Mouse (Mus musculus) monocyte, adult 2 months (primary cell): Measurements from ENCODE around the gene Sema4a.
"Not testable (repeated sequence)": the region's sequence is repeated elsewhere in the genome, so short reads cannot be mapped to it uniquely, and the experiment has no call there.

Source experiments
- DNase-seq, 2 experiments: peaks; one replicate each; pipeline ENCODE4 v3.0.0; 2022; ENCODE audit warnings: low spot score in 2 of 2, low read depth in 1 of 2

Gene Sema4a

DNA sequence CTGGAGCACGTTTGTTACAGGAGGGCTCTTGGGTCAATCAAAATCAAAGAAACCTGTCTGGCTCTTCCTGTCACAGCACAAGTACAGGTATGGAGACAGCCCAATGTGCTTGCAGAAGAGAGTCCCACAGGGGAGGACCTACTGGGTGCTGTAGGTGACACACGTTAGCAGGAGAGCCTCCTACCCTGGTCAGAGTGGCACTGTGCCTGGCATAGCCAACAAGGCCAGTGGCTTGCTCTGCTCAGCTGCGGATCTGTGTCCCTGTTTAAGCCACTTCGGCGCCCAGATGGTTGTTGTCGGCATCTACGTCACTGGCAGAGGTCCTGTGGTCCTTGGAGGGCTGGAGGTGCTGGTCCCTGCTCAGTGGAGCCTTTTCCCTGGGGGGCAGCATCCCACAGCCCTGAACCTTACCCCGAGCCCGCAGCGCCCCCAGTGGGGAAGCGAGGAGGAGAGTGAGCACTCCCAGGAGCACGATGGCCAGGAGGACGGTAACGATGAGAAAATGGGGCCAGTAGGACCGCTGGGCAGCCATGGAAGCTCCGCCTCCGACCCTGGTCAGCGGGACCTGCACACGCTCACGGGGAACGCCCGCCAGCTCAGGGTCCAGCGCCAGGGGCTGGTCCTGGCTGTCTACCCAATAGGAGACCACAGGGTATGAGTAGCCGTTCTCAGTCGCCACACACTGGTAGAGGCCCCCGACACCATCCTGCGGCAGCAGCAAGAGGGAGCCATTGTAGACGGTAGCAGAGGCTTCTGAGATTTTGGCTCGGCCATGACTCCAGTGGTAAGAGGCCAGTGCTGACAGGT, 24.4 kb downstream of the Sema4a start:
- no peak for DNase-seq

DNA sequence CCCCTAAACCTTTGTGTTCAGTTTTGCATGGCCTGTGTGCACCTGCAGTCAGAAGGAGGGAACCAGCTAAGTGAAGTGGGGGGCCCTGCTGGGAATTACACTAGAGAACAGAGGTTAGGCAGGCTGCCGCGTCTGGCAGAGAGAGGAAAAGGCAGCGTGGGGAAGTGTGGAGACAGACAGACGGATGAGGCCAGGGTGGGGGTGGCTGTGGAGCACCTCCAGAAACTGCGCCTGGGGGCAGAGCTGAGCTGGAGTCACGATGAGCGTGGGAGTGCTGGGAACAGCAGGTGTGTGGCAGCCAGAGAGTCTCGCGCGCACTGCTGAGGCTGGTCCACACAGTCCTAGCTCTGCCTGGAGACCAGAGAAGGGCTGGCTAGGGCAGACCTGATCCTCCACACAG, 25.5 kb downstream of the Sema4a start:
- DNase-seq, result no peak

DNA sequence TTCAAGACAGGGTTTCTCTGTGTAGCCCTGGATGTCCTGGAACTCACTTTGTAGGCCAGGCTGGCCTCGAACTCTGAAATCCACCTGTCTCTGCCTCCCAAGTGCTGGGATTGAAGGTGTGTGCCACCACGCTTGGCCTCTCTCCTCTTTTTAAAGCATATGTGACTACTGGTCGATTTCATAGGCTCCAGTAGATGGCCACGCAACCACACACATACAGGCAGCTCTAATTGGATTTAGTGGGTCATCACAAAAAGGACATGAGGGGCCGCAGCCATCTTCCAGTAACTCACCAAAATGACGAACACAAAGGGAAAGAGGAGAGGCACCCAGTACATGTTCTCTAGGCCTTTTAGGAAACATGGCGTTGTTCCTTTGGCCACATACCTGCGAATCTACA, 32.3 kb downstream of the Sema4a start:
- not testable (repeated sequence) for DNase-seq

DNA sequence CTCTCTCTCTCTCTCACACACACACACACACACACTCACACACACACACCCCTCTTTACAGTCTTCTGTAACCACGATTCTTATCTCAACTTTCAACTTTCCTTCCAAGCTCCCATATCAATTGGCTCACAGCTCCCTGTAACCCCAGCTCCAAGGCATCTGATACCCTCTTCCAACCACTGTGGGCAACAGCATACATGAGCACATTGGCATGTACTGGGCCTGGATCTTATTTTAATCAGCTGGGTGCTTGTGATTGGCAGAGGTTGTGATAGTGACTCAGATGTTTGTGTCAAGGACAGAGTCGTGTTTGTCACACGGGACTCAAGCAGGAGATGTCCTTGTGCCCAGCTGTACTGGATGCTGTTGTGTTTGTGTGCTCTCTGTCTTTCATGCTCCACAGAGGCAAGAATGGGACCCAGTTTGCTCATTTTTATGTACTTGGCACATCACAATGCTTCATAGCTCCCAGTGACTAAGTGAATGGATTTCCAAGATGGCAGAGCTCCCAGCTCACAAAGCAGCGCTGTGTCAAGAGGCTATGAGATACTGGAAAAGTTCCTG, 33.6 kb downstream of the Sema4a start:
- no peak for DNase-seq

DNA sequence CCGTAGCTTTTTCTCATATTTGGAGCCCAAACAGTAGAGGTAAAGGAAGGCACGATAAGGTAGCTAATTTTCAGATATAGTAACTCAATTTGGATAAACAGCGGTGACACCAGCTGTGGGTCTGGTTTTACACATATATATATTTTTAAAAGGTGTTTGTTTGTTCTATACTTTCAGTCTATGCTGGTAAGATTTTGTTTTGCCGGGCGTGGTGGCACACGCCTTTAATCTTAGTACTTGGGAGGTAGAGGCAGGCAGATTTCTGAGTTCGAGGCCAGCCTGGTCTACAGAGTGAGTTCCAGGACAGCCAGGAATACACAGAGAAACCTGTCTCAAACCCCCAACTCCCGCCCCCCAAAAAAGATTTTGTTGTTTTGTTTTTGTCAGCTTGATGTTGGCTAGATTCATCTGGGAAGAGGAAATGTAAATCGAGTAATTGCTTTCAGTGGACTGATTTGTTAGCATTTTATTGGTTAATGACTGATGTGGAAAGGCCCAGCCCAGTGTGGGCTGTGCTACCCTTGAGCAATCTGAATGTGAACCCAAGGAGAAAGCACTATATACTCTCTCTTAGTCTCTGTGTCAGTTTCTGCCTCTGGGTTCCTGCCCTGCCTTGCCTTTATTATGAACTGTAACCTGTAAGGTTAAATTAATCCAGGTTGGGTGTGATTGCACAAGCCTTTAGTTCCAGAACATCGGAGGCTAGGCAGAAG, 35.1 kb downstream of the Sema4a start:
- no peak for DNase-seq

DNA sequence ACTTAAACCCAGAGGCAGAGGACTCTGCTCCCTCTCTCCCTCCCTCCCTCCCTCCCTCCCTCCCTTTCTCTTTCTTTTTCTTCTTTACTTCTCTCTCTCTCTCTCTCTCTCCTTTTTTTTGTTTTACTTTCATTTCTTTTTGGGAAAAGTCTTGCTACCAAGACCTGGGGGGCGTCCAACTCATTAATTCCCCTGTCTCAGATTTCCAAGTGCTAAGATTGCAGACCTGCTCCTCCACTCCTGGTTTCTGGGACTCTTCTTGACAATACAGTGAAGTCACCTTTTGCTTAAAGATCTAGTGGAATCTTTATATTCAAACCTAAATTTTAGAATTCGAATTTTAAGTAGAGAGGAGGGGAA, 35.7 kb downstream of the Sema4a start:
- no peak for DNase-seq

DNA sequence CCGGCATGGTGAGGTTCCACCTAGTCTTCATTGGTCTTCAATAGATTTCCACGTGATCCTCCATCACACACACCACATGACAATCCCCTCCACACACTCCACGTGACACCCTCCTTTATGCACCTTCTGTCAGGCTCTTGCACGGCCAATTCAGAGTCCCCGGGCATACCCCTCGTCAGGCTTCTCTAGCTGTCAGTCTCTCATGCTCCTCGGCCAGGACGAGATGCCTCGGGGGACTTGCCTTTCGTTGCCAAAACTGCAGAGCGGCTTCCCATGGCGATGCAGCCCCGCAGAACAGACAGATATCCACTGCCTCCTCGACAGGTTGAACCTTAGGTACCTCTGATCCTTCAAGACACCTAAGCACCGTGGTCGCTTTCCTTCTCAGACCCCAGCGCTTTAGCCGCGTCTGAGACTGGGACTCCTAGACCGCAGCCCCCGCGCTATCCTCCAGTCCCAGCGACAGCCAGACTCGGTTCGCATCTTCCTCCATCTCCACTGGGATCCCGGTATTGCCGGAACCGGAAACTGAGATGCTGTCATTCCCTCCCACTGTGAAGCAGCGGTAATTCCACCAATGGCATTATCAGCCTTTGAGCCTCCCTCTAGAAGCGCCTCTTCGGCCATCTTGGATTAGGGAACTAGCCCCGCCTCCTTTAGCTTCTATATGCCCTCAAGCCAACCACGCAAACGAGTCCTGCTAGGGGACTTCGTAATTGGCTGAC, 36.2 kb downstream of the Sema4a start, which contains the start of gene Slc25a44:
Slc25a44 (minus strand) TSS at position 535 of the 725 bp plus-strand sequence.
- peak; percentile 82 to 87 for DNase-seq

DNA sequence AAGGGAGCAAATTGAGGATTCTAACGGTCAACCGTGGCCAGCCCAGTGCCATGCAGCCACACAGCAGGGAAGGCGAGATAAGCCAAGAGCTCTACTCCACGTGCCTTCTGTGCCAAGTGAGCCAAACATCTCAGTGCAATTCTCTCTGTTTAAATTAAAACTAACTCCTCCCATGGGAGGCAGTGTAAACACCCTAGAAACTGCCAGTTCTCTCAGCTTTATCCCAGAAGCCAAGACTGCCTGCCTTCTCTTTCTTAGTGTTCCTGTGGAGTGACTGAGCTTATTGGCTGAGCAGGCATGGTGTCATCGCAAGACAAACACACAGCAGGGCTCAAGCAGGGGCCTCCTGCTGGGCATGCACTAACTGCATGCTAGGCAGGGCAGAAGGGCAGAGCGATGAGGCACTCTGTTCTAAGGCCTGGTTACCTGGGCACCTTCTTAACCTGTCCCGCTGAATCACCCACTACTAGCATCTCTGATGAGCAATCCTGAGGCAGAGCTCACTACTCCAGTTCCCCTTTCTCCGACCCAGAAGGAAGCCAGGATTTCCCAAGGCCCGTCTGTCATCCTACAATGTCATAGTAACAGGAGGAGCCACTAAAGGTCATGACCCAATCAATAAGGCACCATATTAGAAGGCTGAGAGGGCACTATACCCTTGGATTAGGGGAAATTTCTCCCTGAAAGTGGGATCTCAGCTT, 38.8 kb downstream of the Sema4a start:
- no peak for DNase-seq

DNA sequence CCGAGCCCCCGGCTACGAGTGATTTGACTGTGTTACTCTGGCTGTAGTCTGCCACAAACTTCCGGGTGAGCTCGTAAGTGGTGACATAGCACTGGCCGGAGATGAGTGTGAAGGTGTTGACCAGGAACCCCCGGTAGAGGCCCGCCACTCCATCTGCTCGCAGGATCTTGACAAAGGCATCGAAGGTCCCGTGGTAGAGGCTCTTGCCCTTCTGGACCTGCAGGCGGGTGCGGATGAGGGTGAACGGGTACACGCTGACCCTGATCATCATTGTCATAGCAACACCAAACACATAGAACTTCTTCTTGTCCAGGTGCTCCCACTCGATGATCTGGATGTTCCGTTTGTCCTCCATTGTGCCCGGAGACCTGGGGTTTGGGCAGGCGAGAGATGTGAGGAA, 40.2 kb downstream of the Sema4a start:
- DNase-seq, result no peak

DNA sequence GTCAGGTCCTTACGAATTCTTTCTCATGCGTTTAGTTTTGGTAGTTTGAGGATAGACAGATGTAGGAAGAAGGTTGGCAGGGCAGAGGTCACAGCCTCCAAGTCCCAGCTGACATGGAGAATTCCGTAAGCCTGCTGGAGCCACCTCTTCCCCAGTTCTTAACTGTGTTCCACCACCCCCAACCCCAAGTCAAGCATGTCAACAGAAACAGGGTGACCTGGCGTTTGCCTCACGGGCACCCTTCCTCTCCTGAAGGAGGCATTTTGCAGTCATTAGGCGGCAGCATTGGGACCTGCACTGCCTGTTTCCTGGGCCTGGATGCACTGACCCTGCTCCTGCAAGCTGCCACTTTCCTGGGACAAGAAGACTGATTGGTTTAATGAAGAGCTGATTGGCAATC, 43.0 kb downstream of the Sema4a start:
- no peak for DNase-seq

DNA sequence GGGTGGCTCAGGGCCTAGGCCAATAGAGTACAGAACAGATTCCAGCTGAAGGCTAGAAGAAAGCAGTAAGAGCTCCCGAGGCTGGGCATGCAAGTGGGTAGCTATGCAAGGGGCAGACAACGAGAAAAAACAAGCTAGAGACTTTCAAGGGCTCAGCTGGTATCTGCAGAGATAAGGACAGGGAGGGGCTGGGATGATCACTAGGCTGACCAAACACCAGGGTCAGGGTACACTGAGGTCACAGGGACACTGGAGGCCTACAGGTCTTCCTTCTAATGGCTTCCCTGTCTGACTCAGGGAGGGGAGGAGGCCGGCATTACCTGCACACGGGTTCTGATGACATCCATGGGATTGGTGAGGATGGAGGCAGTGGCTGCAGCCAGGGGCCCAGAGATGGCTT, 45.3 kb downstream of the Sema4a start:
- no peak for DNase-seq

DNA sequence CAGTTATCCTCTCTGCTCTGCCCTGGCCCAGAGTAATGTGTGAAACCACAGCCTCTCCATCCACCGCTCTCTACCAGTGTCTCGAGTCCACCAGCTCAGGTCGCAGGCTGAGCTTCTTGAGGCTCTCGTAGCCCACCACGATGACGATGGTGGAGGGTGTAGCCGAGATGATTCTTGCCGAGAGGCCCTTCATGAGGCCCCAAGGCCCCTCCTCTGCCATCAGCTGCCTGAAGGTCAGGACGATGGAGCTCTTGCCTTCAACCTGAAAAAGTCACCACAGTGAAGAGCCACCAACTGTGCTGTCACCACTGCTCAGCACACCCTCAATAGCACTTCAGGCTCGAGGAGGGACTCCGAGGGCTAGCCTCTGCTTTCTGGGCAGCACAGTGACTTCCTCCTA, 48.3 kb downstream of the Sema4a start:
- DNase-seq, result no peak

DNA sequence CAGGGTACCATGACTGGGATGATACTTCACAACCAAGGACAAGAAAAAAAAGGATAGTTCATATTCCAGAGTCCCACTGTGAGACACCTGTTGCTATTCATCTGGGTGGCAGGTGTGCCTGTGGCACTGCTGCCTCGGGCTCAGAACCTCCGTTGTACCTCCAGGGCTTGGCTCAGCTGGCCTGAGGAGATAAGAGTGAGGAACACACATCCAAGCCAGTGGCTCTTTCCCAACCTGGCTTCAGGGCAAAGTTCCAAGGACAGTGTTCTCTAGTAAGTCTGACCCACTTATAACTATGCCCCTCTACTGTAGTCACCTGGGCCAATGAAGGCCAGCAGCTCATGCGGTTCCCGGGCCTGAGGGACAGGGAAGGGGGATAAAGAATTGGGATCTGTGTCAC, 49.3 kb downstream of the Sema4a start:
- DNase-seq, result no peak

DNA sequence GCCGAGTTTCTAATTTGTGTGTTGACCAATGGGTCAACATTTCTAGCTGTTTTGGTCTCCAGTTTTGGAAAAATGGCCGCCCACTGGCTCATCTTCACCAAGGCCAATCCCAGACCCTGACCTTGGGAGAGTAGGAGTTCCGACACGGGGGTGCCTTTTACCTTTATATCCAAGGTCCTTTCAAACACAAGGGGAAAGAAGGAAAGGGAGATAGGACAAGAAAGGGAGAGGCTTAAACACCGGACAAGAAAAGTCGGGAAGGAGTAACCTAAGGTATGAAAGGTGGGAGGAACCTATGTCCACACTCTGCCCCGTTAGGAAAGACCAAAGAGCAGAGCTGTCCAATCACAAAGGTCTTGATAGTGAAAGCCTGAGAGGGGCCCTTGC, 50.3 kb downstream of the Sema4a start:
- no peak for DNase-seq

DNA sequence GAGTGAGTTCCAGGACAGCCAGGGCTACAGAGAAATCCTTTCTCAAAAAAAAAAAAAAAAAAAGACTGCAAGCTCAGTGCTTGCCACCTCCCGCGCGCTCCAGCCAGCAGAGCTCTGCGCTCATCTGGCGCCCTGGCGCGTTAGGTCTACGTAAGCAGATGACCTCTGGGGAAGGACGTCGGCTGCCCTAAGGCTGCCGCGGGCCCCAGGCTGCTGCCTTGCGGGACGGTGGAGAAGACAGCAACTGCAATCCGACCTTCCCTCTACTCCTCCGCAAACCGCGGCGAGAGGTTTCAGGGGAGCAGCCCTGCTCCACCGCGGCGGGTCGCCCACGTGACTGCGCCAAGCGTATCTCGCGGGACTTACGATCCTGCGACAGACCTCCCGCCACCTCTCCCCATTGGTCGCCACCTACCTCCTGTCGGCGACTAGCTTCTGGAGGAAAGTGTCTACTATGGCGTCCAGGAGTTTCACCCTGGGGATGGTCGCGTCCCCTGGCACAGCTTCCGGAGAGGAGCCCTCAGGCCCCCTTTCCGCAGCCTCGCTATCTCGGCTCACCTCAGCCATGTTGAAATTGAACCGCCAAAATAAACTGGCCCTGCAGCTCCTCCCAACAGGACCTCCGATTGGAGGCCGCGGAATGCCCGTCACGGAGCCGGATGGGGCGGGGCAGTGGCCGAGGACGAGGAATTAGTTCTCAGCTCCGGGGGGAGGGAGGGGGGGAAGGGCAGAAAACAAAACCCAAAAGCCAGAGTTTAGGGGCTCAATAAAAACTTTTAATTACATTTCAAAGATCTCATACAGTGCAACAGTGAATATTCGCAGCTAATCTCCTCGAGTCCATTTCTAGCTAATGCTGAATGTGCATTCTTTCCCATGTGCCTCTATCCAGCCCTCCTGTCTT, 51.0 kb downstream of the Sema4a start, which contains the start of gene Pmf1:
Pmf1 (minus strand) TSS at position 591 of the 904 bp plus-strand sequence.
- DNase-seq, result peak; percentile 82 to 90

DNA sequence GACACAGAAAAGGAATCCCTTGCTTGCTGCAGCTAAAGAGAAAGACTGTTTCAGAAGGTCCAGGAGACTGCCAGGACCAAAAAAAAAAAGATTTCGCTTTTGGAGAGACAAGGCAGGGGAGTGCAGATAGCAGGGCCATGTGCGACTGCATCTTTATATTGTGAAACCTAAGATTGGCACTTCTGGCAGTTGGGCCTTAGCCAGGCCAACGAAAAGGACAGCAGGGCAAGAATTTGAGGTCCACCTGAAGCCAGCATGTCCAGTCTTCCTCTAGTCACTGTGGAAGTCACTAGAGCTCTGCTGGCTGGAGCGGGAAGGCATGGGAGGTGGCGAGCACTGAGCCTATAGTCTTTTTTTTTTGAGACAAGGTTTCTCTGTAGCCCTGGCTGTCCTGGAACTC, 52.0 kb downstream of the Sema4a start:
- no peak for DNase-seq

DNA sequence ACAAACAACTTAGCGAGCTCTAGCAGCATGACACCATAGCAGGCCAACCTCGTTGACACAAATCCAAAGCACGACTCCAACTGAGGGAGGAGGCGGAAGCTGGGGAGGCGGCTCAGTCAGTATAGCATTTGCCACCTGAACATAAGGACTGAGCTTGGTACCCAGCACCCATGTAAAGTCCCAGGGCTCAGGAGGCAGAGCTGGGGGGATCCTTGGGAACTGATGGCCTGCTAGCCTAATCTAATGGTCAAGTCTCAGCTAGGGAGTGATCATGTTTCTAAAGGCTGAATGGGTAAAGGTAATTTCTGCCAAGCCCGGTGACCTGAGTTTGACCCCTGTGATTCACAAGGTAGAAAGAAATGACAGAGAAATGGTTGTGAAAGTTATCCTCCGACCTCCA, 53.5 kb downstream of the Sema4a start:
- no peak for DNase-seq

DNA sequence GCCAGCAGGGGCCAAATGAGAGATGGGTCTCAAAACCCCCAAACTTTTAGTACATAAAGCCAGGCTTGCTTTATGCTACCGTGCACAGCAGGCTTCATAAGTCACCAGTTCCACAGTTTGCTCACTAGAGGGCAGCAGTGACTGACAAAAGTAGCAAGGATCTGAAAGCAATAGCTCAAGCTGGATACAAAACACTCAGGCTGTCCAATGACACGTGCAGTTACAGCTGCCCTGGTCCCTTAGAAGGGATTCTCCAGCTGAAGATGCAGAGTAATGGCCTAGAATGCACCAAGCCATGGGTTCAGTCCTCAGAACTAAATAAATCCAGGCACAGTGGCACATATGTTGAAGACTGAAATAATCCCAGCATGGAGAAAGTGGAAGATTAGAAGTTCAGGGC, 53.9 kb downstream of the Sema4a start:
- peak; percentile 19 to 49 for DNase-seq

DNA sequence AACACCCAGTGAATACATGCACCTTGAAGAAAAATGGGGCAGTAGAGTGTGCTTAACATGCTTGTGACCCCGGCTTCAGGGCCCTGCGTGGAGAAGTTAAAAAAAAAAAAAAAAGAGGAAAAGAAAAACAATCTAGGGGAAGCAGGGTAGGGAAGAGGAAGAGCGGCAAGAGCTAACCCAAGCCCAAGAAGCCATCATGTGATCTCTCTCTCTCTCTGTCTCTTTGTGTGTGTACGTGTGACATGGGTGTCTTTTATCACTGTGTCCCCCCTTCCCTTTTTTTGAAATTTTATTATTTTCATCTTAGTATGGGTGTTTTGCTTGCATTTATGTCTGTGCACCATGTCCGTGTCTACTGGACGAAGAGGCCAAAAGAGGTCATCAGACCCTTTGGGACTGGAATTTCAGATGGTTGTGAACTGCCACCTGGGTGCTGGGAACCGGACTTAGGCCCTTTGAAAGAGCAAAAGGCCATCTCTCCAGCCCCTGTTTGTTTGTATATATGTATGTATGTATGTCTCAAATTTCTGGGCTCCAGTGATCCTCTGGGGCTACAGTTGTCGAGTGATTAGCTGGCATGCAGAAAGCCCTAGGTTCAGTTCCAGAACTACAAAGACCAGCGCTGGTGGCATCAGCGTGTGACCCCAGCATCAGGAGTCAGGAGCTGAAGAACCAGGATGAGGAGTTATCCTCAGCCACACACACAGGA, 57.3 kb downstream of the Sema4a start:
- DNase-seq, result no peak
